Mouse (Mus musculus): Measurements from ENCODE around the gene Vps51. TPM values are rescaled to one million over a fixed set of nuclear protein-coding genes. Genes with fewer than 3 reads are reported as not detected.

The Vps51 gene
- polyA plus RNA-seq, 1 experiment from 2014 or later = 94.0 TPM

- H3K9ac ChIP-seq = peak overlapping the region; percentile 88
- peak overlapping the region; percentile 88; the same call in 1 of the 2 replicates for H3K27ac ChIP-seq (replicated peaks)
- H3K27me3 ChIP-seq = no peaks in the 10 kb centered on the region
- peak overlapping the region; percentile 88 for H3K4me2 ChIP-seq
- peak overlapping the region; percentile 92 for H3K4me3 ChIP-seq
- peaks cover 47% of the 10 kb centered on the region for H3K4me1 ChIP-seq (replicated peaks)
- 39% methylated on average over 5 of the region's 5 CpGs for WGBS
- H3K36me3 ChIP-seq = peaks cover 20% of the 10 kb centered on the region
- H3K9me3 ChIP-seq = no peaks in the 10 kb centered on the region
- no peak for ATAC-seq (ENCODE audit: low FRiP score, low read depth)
These were observed 18.5 kb downstream of the Vps51 start for GRCm38 (mm10) chr19:6058513-6058912.

DNA sequence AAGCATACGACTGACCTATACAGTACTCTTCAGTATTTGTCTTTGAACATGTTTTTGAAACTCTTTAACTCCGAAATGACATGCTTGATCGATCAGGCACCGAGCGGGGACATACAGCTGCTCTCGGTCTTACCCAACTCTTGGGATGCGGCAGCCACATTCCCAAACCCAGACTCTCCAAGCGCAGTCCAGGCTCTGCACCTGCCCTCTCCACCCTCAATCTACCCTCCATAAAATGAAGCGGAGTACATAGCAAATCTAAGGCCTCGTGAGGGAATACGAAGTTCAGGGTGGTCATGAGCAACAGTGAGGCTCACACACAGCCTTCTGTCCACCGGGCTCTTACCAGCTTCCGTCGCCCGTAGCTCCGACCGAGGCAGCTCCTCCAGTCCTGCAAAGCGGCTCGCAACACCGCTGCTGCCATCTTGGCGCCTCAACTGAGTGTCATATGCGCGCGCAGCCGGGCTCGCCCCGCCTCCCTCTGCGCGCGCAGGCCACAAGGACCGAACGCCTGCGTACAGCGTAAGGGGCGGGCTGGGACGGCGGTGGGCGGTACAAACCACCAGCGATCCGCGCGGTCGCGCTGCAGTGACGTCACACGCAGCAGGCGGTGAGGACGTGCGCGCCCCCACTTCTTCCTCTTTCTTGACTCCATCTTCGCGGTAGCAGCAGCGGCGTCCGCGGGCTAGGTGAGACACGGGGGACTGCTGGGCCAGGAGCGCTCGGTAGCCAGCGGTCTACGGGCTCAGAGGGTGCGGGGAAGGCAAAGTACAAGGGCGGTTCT is 19.5 kb downstream of the Vps51 start, which contains the start of the genes Mrpl49 and Fau:
TSS of gene Mrpl49 (minus strand) at position 473 of the 784 bp plus-strand sequence.
TSS of gene Fau (plus strand) at position 532 of the 784 bp plus-strand sequence.
- peaks cover 30% of the 10 kb centered on the region for H3K36me3 ChIP-seq
- H3K9me3 ChIP-seq = no peaks in the 10 kb centered on the region
- peak within 1 kb of the TSS; percentile 89 for H3K9ac ChIP-seq
- H3K4me1 ChIP-seq (replicated peaks) = peaks cover 37% of the 10 kb centered on the region
- under 1% methylated on average over 63 of the region's 63 CpGs for WGBS
- H3K27me3 ChIP-seq = no peaks in the 10 kb centered on the region
- ATAC-seq (ENCODE audit: low FRiP score, low read depth) = peak; percentile 90
- peak within 1 kb of the TSS; percentile 92 for H3K4me3 ChIP-seq
- peak within 1 kb of the TSS; percentile 88 for H3K4me2 ChIP-seq
- peak within 1 kb of the TSS; percentile 88 for H3K27ac ChIP-seq (replicated peaks)

- WGBS = 60% methylated on average over 4 of the region's 4 CpGs
- H3K4me3 ChIP-seq = peak overlapping the region; percentile 92
- peak overlapping the region; percentile 89 for H3K9ac ChIP-seq
- H3K9me3 ChIP-seq = no peaks in the 10 kb centered on the region
- no peaks in the 10 kb centered on the region for H3K27me3 ChIP-seq
- no peak for ATAC-seq (ENCODE audit: low FRiP score, low read depth)
- H3K4me1 ChIP-seq (replicated peaks) = peaks cover 28% of the 10 kb centered on the region
- peaks cover 38% of the 10 kb centered on the region for H3K36me3 ChIP-seq
- no peak overlapping the region for H3K27ac ChIP-seq (replicated peaks)
- H3K4me2 ChIP-seq = peak overlapping the region; percentile 88
These were observed 20.3 kb downstream of the Vps51 start for GRCm38 (mm10) chr19:6056696-6057095.

DNA sequence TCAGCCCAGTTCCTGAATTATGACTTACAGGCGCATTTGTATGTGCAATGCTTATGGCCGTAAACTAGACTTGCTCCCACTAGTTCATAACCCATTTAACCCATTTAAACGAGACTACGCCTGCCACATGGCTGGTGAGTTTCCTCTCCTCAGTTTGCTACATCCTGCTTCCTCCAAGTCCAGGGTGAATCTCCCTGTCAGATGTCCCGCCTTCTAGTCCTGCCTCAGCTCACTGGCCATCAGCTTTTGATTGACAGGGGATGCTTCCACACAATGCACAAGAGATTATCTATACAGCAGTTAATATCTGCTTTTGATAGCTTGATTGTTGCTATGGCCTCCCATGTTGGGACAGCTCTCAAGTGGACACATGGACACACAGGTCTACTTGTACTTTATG is 22.7 kb downstream of the Vps51 start:
- Histone ChIP-seq H3K27me3 (no peaks in the 10 kb centered on the region), H3K9ac (no peak overlapping the region), H3K4me2 (no peak overlapping the region), H3K27ac (replicated peaks) (no peak overlapping the region), H3K36me3 (peaks cover 58% of the 10 kb centered on the region), H3K4me1 (replicated peaks) (peaks cover 23% of the 10 kb centered on the region), H3K9me3 (no peaks in the 10 kb centered on the region), H3K4me3 (no peak overlapping the region)
- 88% methylated on average over 5 of the region's 5 CpGs for WGBS
- no peak for ATAC-seq (ENCODE audit: low FRiP score, low read depth)

- 86% methylated on average over 7 of the region's 7 CpGs for WGBS
- Histone ChIP-seq H3K4me1 (replicated peaks) (peaks cover 26% of the 10 kb centered on the region), H3K9ac (no peak overlapping the region), H3K4me3 (no peak overlapping the region), H3K27me3 (no peaks in the 10 kb centered on the region), H3K36me3 (peaks cover 69% of the 10 kb centered on the region), H3K27ac (replicated peaks) (no peak overlapping the region), H3K9me3 (no peaks in the 10 kb centered on the region), H3K4me2 (no peak overlapping the region)
- no peak for ATAC-seq (ENCODE audit: low FRiP score, low read depth)
These were observed 24.5 kb downstream of the Vps51 start for GRCm38 (mm10) chr19:6052516-6052915.

DNA sequence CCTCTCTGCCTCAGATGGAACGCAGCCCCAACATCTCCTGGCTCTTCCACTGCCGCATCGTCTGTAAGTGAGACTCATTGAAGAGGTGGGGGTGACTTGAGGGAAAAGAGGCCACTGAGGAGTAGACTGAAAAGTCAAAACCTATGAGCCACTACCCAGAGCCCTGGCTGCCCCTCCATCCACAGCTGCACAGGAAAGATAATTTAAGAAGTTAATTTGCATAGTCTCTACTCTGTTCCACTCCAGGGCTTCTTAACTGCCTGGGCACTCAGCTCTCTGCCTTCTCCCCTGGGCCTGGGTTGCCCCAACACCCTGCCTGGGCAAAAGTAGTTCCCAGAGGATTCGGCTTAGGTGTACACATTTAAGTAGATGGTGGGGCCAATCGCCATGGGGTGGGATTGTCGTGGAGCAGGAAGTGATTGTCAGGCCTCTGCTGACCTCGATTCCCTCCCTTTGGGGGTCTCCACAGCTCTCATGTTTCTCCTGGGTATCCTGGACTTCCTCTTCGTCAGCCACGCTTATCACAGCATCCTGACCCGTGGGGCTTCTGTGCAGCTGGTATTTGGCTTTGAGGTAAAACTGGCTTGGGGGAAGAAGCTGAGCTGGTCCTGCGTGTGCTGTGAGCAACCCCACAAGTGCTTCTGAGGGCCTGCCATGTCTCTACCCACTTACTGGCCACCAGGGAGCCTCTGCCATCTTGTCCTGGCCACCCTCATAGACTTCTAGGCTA is 28.2 kb downstream of the Vps51 start:
- Histone ChIP-seq H3K4me2 (0 out of 2 replicates have a peak overlapping the region, but pooled peaks have one; percentile 98), H3K27ac (replicated peaks) (no peak overlapping the region), H3K9me3 (no peaks in the 10 kb centered on the region), H3K27me3 (no peaks in the 10 kb centered on the region), H3K4me3 (no peak overlapping the region), H3K36me3 (peaks cover 57% of the 10 kb centered on the region), H3K9ac (no peak overlapping the region), H3K4me1 (replicated peaks) (peaks cover 27% of the 10 kb centered on the region)
- ATAC-seq (ENCODE audit: low FRiP score, low read depth) = no peak
- WGBS = 91% methylated on average over 11 of the region's 11 CpGs

- no peaks in the 10 kb centered on the region for H3K9me3 ChIP-seq
- no peaks in the 10 kb centered on the region for H3K27me3 ChIP-seq
- H3K36me3 ChIP-seq = peaks cover 46% of the 10 kb centered on the region
- H3K27ac ChIP-seq (replicated peaks) = no peak overlapping the region
- peak overlapping the region; percentile 99 for H3K4me3 ChIP-seq
- 86% methylated on average over 8 of the region's 8 CpGs for WGBS
- H3K9ac ChIP-seq = peak overlapping the region; percentile 78
- H3K4me1 ChIP-seq (replicated peaks) = peaks cover 27% of the 10 kb centered on the region
- H3K4me2 ChIP-seq = peak overlapping the region; percentile 98
- ATAC-seq (ENCODE audit: low FRiP score, low read depth) = no peak
These were observed 29.2 kb downstream of the Vps51 start for GRCm38 (mm10) chr19:6047899-6048166.

- peak; percentile 4; the same call in 1 of the 2 replicates for ATAC-seq (ENCODE audit: low FRiP score, low read depth)
- no peaks in the 10 kb centered on the region for H3K9me3 ChIP-seq
These were observed 29.7 kb downstream of the Vps51 start for GRCm38 (mm10) chr19:6047154-6047898.

GRCm38 (mm10) chr19:6046294-6047153 is 30.5 kb downstream of the Vps51 start, which contains the start of gene Syvn1:
TSS of gene Syvn1 (plus strand) at chr19:6046576.
- H3K9ac ChIP-seq = peak within 1 kb of the TSS; percentile 78
- peaks cover 33% of the 10 kb centered on the region for H3K36me3 ChIP-seq
- peak within 1 kb of the TSS; percentile 98 for H3K4me2 ChIP-seq
- H3K4me3 ChIP-seq = peak within 1 kb of the TSS; percentile 99
- H3K4me1 ChIP-seq (replicated peaks) = peaks cover 27% of the 10 kb centered on the region
- WGBS = under 1% methylated on average over 65 of the region's 65 CpGs
- ATAC-seq (ENCODE audit: low FRiP score, low read depth) = peak; percentile 93
- H3K27ac ChIP-seq (replicated peaks) = peak within 1 kb of the TSS; percentile 99
- no peaks in the 10 kb centered on the region for H3K9me3 ChIP-seq
- H3K27me3 ChIP-seq = no peaks in the 10 kb centered on the region

More at GRCm38 (mm10) chr19:6047154-6047898, 29.7 kb downstream of the Vps51 start:
- WGBS = 2% methylated on average over 38 of the region's 44 CpGs
- H3K4me3 ChIP-seq = peak overlapping the region; percentile 99
- peak overlapping the region; percentile 99 for H3K27ac ChIP-seq (replicated peaks)
- H3K9ac ChIP-seq = peak overlapping the region; percentile 78
- peaks cover 27% of the 10 kb centered on the region for H3K4me1 ChIP-seq (replicated peaks)
- no peaks in the 10 kb centered on the region for H3K27me3 ChIP-seq
- H3K36me3 ChIP-seq = peaks cover 41% of the 10 kb centered on the region
- H3K4me2 ChIP-seq = peak overlapping the region; percentile 98

- Histone ChIP-seq H3K27me3 (no peaks in the 10 kb centered on the region), H3K36me3 (peaks cover 24% of the 10 kb centered on the region), H3K4me1 (replicated peaks) (peaks cover 27% of the 10 kb centered on the region), H3K27ac (replicated peaks) (peak overlapping the region; percentile 99), H3K4me3 (peak overlapping the region; percentile 99), H3K9ac (peak overlapping the region; percentile 75), H3K9me3 (no peaks in the 10 kb centered on the region), H3K4me2 (peak overlapping the region; percentile 98)
- ATAC-seq (ENCODE audit: low FRiP score, low read depth) = peak; percentile 58
- 17% methylated on average over 20 of the region's 20 CpGs for WGBS
These were observed 31.4 kb downstream of the Vps51 start for GRCm38 (mm10) chr19:6045366-6046293.
